Mouse (Mus musculus) spleen, adult 2 months (tissue): ENCODE data around the gene Cep19. TPM values are rescaled to one million over a fixed set of nuclear protein-coding genes. Genes with fewer than 3 reads are reported as not detected.
A peak's percentile ranks its signal among the peaks of the same experiment; 100 is the strongest.
"Not testable (repeated sequence)": the region's sequence is repeated elsewhere in the genome, so short reads cannot be mapped to it uniquely, and the experiment has no call there.

Experiments
- DNase-seq, 2 experiments: peaks; one replicate each; pipeline versions ENCODE4 v3.0.0 to v3.0.0-alpha.2; 2012 to 2021; ENCODE audit warnings: low spot score in 2 of 2, low read depth in 1 of 2
- H3K27ac ChIP-seq: fragments of 200-500 bp; 2 replicates; pipeline ENCODE4 v1.5.1; 2012; ENCODE audit warnings: low read length, inconsistent platforms; ENCODE audit not compliant: insufficient read depth
- H3K27me3 ChIP-seq: fragments of 200-500 bp; 2 replicates; pipeline ENCODE4 v1.6.1; 2012; ENCODE audit warnings: mild to moderate bottlenecking, moderate library complexity, low read length, inconsistent platforms; ENCODE audit not compliant: control insufficient read depth, insufficient read depth
- H3K36me3 ChIP-seq: fragments of 200-500 bp; 2 replicates; pipeline ENCODE4 v1.6.1; 2012; ENCODE audit warnings: mild to moderate bottlenecking, low read length, inconsistent platforms; ENCODE audit not compliant: control insufficient read depth, insufficient read depth
- H3K4me1 ChIP-seq: fragments of 200-500 bp; 2 replicates; pipeline ENCODE4 v1.6.1; 2011; ENCODE audit warnings: inconsistent platforms; ENCODE audit not compliant: control insufficient read depth, insufficient read depth, insufficient read length
- H3K4me3 ChIP-seq: fragments of 200-500 bp; 2 replicates; pipeline ENCODE4 v1.5.1; 2011; ENCODE audit warnings: mild to moderate bottlenecking, inconsistent platforms; ENCODE audit not compliant: insufficient read depth, insufficient read length; ENCODE audit errors: extremely low read depth
- CTCF ChIP-seq: fragments of 200-500 bp; IDR thresholded peaks from 2 replicates; pipeline ENCODE4 v1.5.1; 2011; ENCODE audit warnings: mild to moderate bottlenecking, inconsistent platforms; ENCODE audit not compliant: insufficient read depth, insufficient read length, insufficient replicate concordance; ENCODE audit errors: extremely low read depth
- POLR2A ChIP-seq: fragments of 200-500 bp; IDR thresholded peaks from 2 replicates; pipeline ENCODE4 v1.6.1; 2011; ENCODE audit warnings: low read depth, low read length, inconsistent platforms
- WGBS: fragments of 180-500 bp; shearing (Covaris S2); methylation state at CpG from one replicate; pipeline ENCODE4 v1.1.7; 2018; 5-methylcytosine and 5-hydroxymethylcytosine counted together
- polyA plus RNA-seq: library from polyadenylated mRNA; depleted of rRNA; stranded (reverse); fragments of >200 nt; gene quantifications from 2 replicates; pipeline ENCODE4 v1.2.3, GENCODE M21; 2012

Cep19 gene
- polyA plus RNA-seq, 1 experiment: 4.7 TPM

- peak; percentile 74 to 84 for DNase-seq
Observed at GRCm38 (mm10) chr16:32078991-32079511, 20.5 kb upstream of the Cep19 start, which contains the start of gene Pak2. Gene Pak2 (minus strand): TSS chr16:32079342.

GRCm38 (mm10) chr16:32087629-32088443, 11.8 kb upstream of the Cep19 start:
- H3K27me3 ChIP-seq: no peaks in the 10 kb centered on the region
- no peak for TF ChIP-seq POLR2A
- TF ChIP-seq CTCF: no peak
- H3K27ac ChIP-seq: peak overlapping the region; percentile 81
- 0 out of 2 replicates have a peak overlapping the region, but pooled peaks have one; percentile 3 for H3K4me3 ChIP-seq
- H3K36me3 ChIP-seq: peaks cover 19% of the 10 kb centered on the region
- H3K4me1 ChIP-seq: no peaks in the 10 kb centered on the region; the same call in 1 of the 2 replicates
- peak in 1 of 2 experiments; percentile 37 for DNase-seq
- WGBS: 21% methylated on average over 17 of the region's 17 CpGs

More at GRCm38 (mm10) chr16:32078991-32079511, 20.5 kb upstream of the Cep19 start, which contains the start of gene Pak2:
- H3K27ac ChIP-seq: peak within 1 kb of the TSS; percentile 99
- TF ChIP-seq CTCF: no peak
- peak; percentile 87 for TF ChIP-seq POLR2A
- H3K27me3 ChIP-seq: no peaks in the 10 kb centered on the region
- H3K36me3 ChIP-seq: 0 out of 2 replicates have a peak, but pooled peaks cover 2% of the 10 kb centered on the region
- under 1% methylated on average over 49 of the region's 60 CpGs for WGBS
- H3K4me3 ChIP-seq: peak within 1 kb of the TSS; percentile 97
- H3K4me1 ChIP-seq: peaks cover 6% of the 10 kb centered on the region; the same call in 1 of the 2 replicates

- H3K36me3 ChIP-seq: peaks cover 15% of the 10 kb centered on the region
- H3K4me1 ChIP-seq: no peaks in the 10 kb centered on the region; the same call in 1 of the 2 replicates
- H3K4me3 ChIP-seq: no peak overlapping the region
- no peak for DNase-seq
- H3K27ac ChIP-seq: no peak overlapping the region
- no peak for TF ChIP-seq CTCF
- no peak for TF ChIP-seq POLR2A
- 92% methylated on average over 7 of the region's 7 CpGs for WGBS
- H3K27me3 ChIP-seq: no peaks in the 10 kb centered on the region
Observed at GRCm38 (mm10) chr16:32091466-32091865, 8.1 kb upstream of the Cep19 start.

- WGBS: 82% methylated on average over 2 of the region's 2 CpGs
- not testable (repeated sequence) for H3K27ac ChIP-seq, DNase-seq, H3K27me3 ChIP-seq, H3K36me3 ChIP-seq, H3K4me1 ChIP-seq, H3K4me3 ChIP-seq
Observed at GRCm38 (mm10) chr16:32097757-32098156, 1.8 kb upstream of the Cep19 start.

GRCm38 (mm10) chr16:32098897-32099637, 533 bp upstream of the Cep19 start:
- 2% methylated on average over 39 of the region's 39 CpGs for WGBS
- DNase-seq: no peak

GRCm38 (mm10) chr16:32102295-32102694, 2.7 kb downstream of the Cep19 start:
- H3K27ac ChIP-seq: no peak overlapping the region
- no peaks in the 10 kb centered on the region; the same call in 1 of the 2 replicates for H3K4me1 ChIP-seq
- no peak for DNase-seq
- TF ChIP-seq POLR2A: no peak
- no peak for TF ChIP-seq CTCF
- no peaks in the 10 kb centered on the region; the same call in 1 of the 2 replicates for H3K36me3 ChIP-seq
- H3K4me3 ChIP-seq: no peak overlapping the region
- WGBS: 81% methylated on average over 13 of the region's 13 CpGs
- H3K27me3 ChIP-seq: no peaks in the 10 kb centered on the region

More at GRCm38 (mm10) chr16:32098897-32099637, 533 bp upstream of the Cep19 start:
- peak overlapping the region; percentile 86 for H3K4me3 ChIP-seq
- no peaks in the 10 kb centered on the region; the same call in 1 of the 2 replicates for H3K4me1 ChIP-seq
- peaks cover 1% of the 10 kb centered on the region; the same call in 1 of the 2 replicates for H3K36me3 ChIP-seq
- no peaks in the 10 kb centered on the region for H3K27me3 ChIP-seq
- TF ChIP-seq POLR2A (no peak), CTCF (no peak)
- peak overlapping the region; percentile 77 for H3K27ac ChIP-seq

GRCm38 (mm10) chr16:32105698-32106097, 6.1 kb downstream of the Cep19 start:
- no peak overlapping the region for H3K4me3 ChIP-seq
- H3K27ac ChIP-seq: no peak overlapping the region
- no peaks in the 10 kb centered on the region; the same call in 1 of the 2 replicates for H3K36me3 ChIP-seq
- no peak for TF ChIP-seq CTCF
- TF ChIP-seq POLR2A: no peak
- DNase-seq: no peak
- H3K4me1 ChIP-seq: peaks cover 4% of the 10 kb centered on the region; the same call in 1 of the 2 replicates
- 90% methylated on average over 1 of the region's 1 CpGs for WGBS
- no peaks in the 10 kb centered on the region for H3K27me3 ChIP-seq
